Mouse (Mus musculus): ENCODE data around the gene Grk2.

- no peak for TF ChIP-seq CTCF (IDR thresholded peaks at IDR 0.05; ENCODE audit: control insufficient read depth, insufficient read depth, low read length)
- TF ChIP-seq POLR2A (IDR thresholded peaks at IDR 0.05; ENCODE audit: borderline replicate concordance, control insufficient read depth, low read depth, low read length) = peak; percentile 18; the same call in 1 of the 2 replicates
These were observed 382 bp downstream of the Grk2 start for GRCm38 (mm10) chr19:4305491-4306189.

All from bone marrow, adult 2 months (tissue).